Mouse (Mus musculus): ENCODE data around the gene Phlda3.

Gene Phlda3

DNA sequence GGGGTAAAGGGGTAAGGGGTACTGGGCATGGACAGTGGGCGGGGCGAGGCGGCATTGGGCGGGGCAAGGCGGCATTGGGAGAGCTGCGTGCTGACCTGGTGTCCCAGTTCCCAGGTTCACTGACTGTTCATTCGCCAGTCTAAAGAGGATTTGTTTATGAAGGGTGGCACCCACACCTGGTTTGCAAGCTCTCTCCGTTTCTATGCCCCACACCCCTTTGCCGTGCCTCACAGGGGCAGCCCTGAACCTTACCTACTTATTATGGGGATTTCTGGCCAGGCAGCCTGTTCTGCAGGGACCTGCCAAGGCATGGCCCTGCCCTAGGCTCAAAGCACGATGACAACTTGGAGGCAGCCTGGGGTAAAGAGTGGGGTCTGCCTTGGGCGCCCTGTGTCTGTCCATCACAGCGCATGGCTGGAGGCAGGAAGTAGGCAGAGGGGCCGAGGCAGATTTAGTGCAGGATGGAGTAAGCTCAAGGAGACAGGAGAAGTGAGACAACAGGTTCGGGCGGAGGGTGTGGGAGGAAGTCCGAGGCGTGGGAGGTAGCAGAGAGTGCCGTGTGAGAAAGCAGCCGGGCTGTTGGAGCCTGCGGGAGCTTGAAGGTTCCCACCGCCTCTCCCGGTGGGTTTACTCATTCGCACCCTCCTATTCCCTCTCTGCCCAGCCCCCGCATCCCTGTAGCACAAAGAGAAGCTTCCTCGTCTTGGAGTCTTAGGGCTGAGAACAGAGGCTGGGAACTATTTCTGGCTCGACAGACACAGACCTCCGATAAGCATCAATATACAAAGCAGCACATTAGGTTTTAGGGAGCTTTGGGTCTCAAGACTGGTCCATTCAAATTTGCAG is 27.7 kb downstream of the Phlda3 start:
- no peak for DNase-seq (ENCODE audit: inconsistent ontology term)

DNA sequence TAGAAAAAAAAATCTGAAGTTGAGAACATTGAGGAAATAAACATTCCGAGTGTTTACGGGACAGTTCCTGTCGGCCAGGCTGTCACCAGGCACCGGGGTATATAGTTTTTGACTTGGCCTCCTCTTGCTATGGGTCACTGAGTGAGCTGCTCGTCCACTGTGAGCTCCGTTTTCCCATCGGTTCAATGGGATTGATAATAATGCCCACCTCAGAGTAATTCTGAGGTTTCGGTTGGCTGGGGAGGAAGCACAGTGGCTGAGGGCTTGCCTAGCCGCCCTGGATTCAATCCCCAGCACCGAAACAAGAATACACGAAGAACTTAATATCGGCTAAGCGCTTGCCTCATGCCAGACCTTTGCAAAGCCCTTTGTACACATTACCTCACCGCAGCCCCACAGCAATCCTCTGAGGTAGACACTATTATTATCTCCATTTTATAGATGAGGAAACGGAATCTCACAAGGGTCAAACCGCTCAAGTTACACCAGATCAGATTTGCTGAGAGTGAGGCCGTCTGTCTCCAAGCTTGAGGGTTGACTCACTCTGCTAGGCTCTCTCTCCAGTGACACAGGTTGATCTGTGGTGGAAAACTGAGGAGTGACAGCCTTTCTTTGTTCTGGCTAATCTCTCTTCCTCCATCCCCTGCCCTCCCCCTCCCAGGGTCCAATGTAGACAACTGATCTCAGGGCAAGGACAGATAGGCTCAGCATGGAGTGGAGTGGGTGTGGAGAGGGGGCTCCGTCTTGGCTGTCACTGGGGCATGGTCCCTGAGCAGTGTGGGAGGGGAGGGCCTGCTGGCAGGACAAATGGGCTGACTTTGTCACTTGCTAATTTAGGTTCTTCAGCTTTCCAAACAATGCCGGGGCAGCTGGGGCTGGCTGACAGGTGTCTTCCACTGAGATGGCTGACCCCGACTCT is 28.6 kb downstream of the Phlda3 start:
- peak; percentile 66 for DNase-seq (ENCODE audit: inconsistent ontology term)

DNA sequence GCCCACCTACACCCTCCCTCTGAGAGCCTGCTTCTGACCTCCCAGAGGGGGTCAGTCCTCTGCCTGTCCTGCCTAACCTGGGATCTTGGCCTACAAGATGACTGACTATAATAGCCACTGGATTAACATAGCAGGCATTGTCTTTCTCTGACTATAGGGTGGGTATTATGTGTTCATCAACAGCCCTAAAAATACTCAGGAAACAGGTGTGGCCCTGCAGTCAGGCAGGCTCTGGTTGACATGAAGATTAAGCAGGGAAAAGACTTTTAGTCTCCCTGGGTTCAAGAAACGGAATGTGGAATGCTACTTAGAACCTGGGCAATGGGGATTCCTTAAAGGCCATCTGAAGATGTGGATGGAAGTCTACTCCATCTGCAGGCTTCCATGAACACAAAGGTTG is 32.6 kb downstream of the Phlda3 start:
- DNase-seq (ENCODE audit: inconsistent ontology term): no peak

DNA sequence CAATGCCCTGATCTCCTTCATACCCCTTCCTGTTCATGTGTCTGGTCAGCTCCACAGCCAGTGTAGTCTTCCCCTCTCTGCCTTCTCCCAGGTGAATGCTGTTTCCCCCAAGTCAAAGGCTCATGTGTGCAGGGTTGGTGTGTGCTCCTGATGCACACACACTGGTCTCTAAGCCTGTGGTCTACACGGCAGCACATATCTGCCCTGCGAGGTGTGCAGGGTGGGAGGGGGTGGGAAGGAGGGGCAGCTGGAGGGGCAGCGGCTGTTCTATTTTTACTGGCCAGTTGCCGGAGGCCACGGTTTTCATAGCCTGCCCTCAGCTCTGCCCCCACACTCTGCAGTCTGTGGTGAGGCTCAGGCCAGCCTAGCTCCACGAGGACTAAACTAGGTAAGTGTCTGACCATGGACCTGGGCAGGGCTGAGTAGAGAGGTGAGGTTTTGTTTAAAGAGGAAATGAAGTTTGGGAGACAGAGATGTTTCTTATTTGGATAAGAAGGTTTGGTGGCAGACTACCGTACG is 33.2 kb downstream of the Phlda3 start:
- no peak for DNase-seq (ENCODE audit: inconsistent ontology term)

DNA sequence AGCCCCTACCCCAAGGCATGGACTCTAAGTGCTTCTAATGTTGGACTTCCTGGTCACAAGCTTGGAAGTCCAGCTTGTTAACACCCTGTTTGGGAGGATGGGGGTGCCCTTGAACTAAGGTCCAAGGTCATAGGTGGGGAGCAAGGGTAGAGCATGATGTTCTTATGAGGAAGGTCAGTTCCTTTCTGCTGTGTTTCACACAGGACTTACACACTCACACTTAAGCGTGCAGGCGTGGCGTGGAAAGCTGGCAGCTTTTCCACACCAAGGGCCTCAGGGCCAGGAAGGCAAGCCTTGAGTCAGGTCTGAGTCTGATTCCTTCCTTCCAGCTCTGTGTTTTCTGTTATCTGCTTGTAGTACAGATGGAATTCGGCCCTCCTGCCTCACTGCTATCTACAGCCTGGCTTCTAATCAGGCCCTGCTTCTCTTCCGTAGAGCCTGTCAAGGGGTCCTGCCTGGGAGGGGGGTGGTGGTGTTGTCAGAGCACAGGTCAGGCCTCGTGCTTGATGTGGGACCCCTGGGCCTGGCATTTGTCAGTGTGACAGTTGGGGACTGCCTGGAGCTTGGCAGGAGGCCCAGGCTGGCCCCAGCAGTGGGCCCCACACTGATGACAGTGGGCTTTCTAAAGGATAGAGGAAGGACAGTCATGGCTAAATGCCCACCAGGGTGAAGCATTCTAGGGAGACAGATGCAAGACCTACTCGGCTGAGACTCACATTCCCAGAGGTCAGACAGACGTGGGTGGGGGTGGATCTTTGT is 34.5 kb downstream of the Phlda3 start:
- no peak for DNase-seq (ENCODE audit: inconsistent ontology term)

DNA sequence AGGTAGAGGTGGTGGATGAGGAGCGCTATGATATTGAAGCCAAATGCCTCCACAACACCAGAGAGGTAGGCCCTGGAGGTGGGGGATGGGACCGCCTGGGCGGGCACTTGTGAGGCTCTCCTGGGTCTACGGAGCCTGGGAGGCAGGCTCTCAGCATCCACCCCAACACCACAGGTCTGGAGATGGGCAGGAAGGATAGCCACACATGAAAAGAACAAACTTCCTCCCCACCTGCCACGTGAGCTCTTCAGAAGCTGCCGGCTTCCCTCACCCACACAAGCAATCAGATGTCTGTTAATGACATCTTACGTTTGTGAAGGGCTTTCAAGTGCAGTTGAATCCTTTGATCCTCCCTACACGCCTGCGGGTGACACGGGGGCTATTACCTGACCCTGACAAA is 41.6 kb downstream of the Phlda3 start:
- DNase-seq (ENCODE audit: inconsistent ontology term): no peak

DNA sequence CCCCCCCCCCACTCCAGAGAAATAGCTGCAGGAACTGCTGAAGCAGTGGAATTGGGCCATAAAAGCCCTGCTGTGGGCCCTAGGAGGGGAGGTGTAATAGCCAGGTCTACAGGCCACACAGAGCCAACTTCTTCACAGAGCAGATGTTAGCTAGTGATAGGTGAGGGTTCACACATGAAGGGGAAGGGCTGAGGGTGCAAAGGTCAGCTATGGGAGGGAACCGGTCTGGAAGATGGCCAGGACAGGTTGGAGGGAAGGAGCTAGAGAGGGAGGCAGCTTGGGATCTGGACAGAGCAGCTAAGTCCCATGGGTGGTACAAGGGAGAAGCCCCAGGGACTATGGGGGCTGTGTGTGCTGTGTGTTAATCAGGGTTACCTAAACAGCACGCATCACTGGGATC is 44.3 kb downstream of the Phlda3 start:
- no peak for DNase-seq (ENCODE audit: inconsistent ontology term)

DNA sequence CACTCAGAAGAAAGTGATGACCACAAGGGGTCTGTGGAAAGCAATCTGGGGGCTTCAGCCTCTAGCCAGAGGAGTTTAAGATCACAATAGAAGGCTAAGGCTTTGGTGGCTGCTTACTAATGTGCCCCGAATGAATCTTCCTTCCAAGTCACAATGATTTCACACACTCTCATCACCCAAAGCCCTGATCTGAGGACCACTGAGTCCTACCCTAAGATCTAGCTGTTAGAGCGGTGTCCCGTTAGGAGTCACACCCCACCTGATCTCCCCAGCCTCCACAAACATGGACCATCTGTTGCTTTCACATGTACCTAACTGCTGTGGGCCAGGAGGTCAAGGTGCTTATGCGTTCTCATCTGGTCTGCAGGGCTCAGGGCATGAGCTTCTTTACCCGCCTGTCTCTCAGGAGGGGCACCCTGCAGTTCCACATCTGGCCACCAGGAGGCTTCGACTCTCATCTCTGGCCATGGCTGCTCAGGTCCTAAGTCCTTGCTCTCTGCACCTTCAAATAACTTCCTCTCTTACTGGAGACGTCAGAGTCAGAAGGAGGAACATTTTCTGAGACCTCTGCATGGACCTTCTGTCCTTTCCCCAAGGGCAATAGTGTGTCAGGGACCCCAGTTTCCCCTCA is 45.2 kb downstream of the Phlda3 start:
- DNase-seq (ENCODE audit: inconsistent ontology term): peak; percentile 70

DNA sequence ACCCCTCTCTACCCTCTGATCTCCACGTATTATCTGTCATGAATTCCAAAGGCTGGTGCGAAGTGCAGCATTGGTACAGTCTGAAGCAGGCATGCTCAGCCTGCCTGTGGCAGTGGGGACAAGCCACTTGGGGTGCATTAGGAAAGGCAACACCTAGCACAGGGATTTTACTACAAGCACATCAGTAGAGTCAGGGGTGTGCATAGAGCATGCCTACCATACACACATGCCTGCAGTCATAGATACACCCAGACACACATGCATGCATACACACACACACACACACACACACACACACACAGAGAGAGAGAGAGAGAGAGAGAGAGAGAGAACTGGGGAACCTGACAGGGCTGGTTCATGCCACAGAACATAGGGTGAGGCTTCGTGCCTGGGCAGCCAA is 46.3 kb downstream of the Phlda3 start:
- DNase-seq (ENCODE audit: inconsistent ontology term): no peak

DNA sequence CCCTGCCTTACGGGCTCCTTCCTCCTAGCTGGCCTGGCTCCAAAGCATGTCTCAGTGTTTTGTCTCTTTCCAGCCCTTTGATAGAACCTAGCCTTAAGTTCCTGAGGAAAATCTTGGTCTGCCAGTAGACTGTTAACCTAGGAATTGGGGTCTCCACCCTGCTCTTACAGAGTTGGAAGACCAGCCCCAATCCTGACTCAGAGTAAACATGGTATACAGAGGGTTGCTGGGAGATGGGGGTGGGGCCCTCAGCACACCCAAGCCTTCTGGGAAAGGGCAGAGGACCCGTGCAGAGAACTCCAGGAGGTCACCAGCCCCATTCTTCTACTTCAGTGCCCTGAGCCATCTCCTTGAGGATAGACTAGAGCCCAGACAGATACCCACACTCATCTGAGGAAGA is 46.7 kb downstream of the Phlda3 start:
- no peak for DNase-seq (ENCODE audit: inconsistent ontology term)

DNA sequence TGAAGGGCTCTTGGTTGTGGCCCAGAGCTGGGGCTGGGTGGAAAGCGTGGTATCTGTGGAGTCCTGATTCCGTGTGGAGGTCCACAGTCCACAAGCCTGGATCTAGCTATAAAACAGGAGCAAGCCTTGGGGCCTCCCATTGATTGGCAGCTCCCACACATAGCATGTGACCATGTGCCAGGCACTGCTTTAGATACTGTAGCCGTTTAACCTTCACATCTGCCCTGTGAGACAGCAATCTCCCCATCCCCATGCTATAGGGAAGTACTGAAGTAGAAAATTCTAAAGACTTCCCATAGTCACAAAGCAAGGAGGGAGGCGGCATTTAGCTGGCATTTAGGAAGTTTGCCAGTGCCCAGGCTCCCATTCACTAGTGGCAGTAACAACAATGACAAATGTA is 47.2 kb downstream of the Phlda3 start:
- no peak for DNase-seq (ENCODE audit: inconsistent ontology term)

DNA sequence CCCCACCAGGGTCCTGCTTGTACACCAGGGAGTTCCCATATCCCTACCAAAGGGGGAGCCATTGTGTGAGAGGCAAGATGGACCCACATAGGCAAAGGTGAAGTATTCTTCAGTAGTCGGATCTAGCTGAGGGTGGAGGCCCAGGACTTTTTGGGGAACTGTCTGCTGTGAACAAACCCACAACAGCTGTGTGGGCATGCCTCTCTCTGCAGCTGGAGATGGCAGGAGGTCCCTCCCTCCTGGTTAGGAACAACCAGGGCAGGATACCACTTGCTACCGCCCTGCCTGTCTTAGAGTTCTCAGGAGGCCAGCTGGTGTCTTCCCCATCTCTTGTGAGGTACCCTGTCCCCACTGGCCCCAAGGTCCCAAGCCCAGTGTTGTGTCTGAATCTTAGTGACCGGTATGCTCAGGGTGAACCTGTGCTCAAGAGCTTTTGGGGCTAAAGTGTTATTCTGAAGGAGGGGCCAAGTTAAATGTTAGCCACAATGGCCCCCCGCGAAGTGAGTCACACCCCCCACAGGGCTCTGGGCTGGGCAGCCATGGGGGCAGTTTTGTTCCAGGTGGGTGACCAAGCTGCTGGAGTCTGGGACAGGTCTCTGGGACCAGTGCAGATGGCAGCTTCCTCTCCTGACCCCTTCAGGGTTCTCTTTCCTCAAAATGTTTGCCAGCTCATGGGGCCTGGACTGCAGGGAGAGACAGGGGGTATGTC is 47.9 kb downstream of the Phlda3 start:
- no peak for DNase-seq (ENCODE audit: inconsistent ontology term)

DNA sequence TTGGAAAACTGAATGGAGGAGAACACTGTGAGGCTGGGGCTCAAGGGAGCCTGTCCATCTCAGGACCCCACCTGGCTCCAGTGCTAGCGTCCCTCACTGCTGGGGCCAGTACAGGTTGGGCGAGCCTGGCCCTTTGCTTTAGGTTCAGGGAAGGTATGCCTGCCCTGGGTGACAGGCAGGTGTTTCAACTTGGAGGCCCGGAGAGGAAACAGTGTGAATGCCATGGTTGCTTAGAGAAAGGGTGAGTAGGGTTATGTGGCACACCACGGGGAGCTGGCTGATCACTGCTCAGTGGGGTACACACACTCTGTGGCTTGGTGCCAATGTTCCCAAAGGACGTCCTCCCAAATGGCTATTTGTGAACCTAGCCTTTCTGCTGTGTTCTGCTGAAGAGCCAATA is 48.6 kb downstream of the Phlda3 start:
- no peak for DNase-seq (ENCODE audit: inconsistent ontology term)

DNA sequence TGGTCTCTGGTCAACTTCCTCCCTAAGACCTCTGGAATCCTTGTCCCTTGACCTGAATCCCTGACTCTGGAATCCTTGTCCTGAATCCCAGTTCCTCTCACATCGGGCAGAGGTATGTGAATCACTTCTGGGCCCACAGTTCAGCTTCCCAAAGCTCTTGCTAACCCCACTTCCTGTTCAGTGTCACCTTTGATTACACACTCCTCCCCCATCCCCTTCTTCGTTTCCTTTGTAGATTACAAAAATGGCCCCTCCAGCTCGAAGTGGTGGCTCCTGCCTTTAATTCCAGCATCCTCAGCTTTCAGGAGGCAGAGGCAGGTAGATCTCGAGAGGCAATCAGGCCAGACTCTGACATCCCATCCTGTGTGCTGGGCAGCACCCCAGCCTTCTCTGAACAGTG is 51.7 kb downstream of the Phlda3 start:
- DNase-seq (ENCODE audit: inconsistent ontology term): no peak

DNA sequence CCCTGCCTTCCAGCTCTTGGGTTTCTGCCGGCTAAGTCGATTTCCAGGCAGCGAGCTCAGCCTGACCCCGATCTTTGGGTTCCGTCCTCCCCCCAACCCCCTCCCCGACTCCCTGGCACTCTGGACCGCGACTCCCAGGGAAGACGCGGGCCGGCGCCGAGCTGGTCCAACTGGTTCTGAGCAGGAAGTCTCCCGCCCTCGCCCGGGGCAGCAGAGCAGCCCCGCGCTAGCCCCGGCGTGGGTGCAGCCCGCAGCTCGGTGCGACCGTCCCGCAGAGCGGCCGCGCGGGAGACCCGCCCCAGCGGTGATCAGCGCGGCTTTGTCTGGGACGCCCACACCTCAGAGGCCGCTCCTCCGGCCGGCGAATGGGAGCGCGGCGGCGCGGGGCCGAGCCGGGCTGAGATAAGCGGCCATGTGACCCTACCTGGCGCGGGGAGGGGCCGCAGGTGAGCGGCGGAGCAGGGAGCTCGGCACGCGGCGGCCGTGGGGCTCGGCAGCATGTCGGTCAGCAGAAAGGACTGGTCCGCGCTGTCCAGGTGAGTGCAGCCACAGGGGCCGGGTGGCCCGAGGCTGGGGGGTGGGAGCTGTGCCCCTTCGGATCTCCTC is 52.7 kb downstream of the Phlda3 start, which contains the start of gene Lad1:
TSS of gene Lad1 (plus strand) at position 118 of the 606 bp plus-strand sequence.
- DNase-seq (ENCODE audit: inconsistent ontology term): peak; percentile 35
